Mouse (Mus musculus) gastrocnemius, adult 18-20 months (tissue): ENCODE results near the gene Clint1. TPM values are rescaled to one million over a fixed set of nuclear protein-coding genes. Genes with fewer than 3 reads are reported as not detected.

Experiments used
- DNase-seq: peaks from one replicate; pipeline ENCODE4 v3.0.0; 2021; ENCODE audit warnings: low spot score
- long read RNA-seq, 2 experiments: library from polyadenylated mRNA; stranded (forward); transcript quantifications; one replicate each; pipeline ENCODE4 v2.0.0; 2021
- total RNA-seq, 2 experiments: library from RNA; stranded (reverse); gene quantifications; 2 replicates each; pipeline ENCODE4 v1.2.3; 2021

Clint1 gene
- total RNA-seq = 10 to 100 TPM; 42.4 to 45.3 TPM
- long read RNA-seq, experiment 1, transcript Clint1-201 (12 exons, 3,311 nt) = major isoform, 84 of 158 reads
- long read RNA-seq, experiment 1, transcript Clint1-202 (12 exons, 3,365 nt) = minor isoform, 54 of 158 reads
- long read RNA-seq, experiment 1, partial matches to known transcripts = 11 of 158 reads
- long read RNA-seq, experiment 1, other reads (novel, unspliced or antisense) = 9 of 158 reads
- long read RNA-seq, experiment 2, transcript Clint1-202 (12 exons, 3,365 nt) = minor isoform, 44 of 155 reads
- long read RNA-seq, experiment 2, transcript Clint1-201 (12 exons, 3,311 nt) = major isoform, 88 of 155 reads
- long read RNA-seq, experiment 2, partial matches to known transcripts = 10 of 155 reads
- long read RNA-seq, experiment 2, other reads (novel, unspliced or antisense) = 13 of 155 reads

DNA sequence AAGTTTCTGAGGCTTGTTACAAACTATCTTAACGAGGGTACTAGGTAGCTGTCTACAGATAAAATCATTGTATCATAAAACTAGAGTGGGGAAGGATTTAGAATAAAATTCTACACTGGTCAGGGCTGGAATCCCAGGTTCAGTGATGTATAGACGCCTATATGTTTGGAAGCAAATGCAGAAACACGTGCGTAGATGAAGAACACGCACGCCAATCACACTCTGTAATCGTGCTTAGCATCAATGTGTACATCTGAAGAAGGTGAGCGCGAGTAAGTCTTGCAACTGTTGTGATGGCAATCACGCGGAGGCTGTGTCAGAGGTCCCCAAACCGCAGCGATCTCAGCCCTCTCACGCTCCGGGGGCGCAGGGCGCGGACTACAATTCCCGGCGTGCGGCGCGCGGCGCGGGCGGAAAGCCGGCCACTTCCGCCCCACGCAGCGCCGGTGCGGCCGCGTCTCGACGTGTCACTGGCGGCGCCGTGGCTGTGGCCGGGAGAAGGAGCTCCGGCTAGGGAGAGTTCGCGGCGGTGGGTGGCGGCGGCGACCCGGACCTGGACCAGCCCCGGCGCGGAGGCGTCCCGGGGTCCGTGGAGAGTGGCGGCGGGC is at the start of gene Clint1:
Gene Clint1 (plus strand): TSS at position 536 of the 608 bp plus-strand sequence.
- peak; percentile 78 for DNase-seq

DNA sequence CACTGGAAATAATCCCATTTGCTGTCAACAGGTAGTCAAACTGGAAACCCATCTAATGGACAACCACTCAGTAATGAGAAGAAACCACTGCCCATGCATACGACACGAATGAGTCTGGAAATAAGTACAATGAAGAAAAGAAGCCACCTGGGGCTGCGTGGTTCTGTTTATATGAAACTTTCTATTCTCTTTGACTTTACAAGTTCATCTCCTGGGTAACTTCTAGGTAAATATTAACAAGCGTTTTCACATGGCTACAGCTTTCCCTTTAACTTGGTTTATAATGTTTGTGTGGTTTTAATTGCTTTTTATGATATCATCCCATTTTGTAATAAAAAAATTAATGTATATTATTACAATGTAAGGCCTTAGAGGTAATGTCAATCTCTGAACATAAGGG is 47.8 kb upstream of the Clint1 start:
- no peak for DNase-seq

DNA sequence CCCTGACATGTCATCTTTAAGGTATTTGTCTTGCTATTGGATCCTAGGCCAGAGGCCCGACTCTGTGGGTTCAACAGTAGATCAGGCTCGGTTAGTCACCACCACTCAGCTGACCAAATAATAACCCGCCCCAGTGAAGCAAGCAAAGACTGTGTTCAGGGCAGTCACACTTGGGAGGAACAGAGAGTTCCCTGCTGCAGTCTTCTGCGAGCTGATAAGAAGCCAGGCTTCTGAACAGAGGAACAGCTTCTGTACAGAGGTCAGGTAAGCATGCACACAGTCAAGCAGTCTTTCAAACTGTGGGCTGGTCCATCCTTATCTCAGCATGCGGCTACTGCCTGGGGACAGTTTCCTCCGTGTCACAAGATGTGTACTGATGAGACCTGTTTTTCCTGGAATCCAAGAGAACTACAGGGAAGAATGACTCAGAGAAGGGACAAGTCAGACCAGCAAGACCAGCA is 46.5 kb upstream of the Clint1 start:
- DNase-seq = peak; percentile 21

DNA sequence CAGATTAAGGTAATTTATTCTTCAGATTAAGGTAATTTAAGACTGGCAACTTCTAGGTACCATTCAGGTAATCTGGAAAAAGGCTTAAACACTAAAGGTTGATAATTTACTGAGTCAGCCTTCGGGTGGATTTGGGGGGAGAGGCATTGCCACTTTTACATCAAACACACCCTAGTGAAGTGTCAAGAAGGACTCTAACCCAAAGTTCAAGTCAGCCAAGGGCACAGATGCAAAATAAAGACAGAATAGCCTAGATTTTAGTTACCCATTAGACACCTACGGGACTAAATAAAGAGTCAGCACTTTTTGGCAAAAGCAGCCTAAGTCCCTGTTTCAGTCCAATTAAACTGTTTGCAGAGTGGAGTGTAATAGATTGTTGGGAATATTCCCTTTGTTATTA is 46.0 kb upstream of the Clint1 start:
- DNase-seq = no peak

DNA sequence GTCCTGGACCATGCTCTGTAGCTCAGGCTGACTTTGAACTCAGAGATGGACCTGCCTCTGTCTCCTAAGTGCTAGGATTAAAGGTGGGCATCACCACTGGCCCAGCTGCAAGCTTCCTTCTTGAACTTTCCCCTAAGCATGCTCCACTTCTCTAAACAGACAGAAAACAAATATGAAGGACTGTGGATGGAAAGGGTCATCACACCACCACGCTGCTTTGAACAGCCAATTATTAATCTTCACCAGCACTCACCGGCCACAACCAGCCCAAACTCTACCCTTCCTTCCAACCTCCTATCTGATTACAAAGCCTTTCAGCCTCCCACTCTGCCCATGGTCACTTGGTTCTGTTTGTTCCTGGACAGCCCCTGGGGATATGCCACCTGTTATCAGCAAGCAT is 45.6 kb upstream of the Clint1 start:
- DNase-seq = no peak

DNA sequence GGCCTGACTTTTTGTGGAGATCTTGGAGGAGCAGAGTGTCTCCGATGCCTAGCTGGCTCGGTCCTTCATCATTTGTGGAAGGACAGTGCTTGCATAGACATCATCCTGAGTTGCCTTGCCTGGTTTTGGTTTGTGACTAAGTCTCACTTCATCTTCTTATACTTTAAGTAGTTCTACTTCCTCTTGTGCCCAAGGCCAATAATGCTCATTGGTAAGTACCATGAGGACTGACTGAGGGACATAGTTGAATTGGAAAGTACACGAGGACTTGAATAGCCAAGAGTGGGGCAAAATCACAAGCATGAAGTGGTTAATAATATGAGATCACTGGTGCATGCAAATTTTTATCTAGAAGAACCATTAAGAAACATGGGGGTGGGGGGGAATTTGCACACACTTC is 45.0 kb upstream of the Clint1 start:
- no peak for DNase-seq

DNA sequence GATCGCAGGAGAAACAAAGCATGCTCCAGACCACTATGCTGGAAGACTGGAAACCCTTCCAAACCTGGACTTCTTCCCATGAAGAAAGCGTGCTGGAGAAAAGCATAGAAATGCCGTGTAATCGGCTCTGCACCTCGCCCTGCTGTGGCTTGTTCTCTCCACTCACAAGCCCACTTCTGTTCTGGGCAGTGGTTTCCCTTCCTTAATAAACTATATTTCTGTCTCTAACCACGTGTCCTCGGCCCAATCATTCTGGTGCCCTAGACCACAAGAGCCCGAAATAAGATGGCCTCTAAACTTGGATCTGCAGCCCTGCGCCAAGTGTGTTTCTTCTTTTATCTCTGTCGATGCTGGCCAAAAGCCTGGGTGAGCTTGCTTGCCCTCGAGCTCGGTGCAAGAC is 44.0 kb upstream of the Clint1 start:
- peak; percentile 15 for DNase-seq

DNA sequence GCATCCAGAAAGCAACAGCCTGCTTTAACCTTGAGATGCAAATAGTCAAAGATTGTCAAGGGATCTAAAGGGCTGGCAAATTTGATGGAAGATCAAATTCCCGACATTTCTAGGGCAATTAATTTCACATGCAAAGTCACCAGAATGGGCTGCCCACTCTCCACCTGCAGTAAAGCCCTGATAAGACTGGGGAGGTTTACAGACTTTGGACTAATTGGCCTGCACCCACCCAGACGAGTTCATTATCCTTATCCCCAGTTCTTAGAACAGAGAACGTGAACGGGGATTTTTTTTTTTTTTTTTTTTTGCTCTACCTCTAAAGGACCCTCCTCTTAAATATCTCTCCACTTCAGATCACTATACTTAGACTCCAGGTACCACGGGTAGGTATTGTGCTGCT is 42.4 kb upstream of the Clint1 start:
- DNase-seq = no peak

DNA sequence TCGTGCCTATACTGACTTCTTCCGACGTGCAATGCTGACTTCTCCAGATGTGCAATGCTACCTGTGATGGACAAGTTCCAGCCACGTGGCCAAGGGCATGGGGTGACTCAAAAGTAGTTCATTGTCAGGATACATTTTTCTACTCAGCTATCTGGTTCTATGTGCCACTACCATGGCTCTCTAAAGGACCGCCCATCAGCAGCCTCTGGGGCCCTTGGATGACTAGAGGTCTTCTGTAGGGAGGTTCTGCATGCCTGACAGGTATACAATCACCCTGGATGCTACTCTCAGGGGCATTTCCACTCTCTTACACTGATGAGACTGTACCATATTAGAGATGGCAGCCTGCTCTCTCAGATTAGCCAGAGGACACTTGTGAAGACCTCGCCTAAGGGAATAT is 41.8 kb upstream of the Clint1 start:
- no peak for DNase-seq

DNA sequence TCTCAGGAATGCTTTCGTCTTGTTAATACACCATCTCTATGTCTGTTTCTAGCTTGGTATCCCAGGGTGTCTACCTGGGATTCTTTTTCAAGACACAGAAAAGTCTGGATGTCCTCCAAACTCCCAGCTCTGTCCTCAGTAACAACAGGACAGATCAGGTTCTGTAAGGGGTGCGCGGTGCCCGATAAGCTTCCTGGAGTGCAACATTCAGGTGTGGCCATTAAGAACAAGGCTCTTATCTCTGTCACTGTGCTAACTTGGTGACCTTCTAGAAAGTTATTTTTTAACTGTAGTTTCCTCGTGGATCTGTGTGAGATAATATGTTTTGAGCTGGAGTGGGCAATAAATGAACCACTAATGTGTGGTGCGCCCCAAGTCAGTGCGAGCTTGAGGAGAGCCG is 41.0 kb upstream of the Clint1 start:
- no peak for DNase-seq

DNA sequence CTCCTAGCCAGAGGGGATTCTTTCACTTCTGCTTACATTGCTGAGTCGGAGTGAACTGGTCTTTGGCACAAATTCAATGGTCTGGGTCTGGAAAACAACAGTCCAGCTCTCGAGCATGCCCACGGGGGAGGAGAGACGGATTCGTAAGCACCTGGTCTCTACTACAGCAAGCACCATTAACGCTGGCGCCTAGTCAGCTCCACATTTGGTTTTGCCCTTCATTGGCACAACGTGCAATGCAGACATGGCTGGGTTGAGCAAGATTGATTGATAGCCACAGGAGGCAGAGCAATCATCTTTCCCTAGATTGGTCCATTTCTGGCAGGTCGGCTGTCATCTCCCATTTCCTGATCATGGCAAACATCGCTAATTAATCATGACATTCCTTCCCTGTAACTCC is 36.2 kb upstream of the Clint1 start:
- DNase-seq = peak; percentile 11

DNA sequence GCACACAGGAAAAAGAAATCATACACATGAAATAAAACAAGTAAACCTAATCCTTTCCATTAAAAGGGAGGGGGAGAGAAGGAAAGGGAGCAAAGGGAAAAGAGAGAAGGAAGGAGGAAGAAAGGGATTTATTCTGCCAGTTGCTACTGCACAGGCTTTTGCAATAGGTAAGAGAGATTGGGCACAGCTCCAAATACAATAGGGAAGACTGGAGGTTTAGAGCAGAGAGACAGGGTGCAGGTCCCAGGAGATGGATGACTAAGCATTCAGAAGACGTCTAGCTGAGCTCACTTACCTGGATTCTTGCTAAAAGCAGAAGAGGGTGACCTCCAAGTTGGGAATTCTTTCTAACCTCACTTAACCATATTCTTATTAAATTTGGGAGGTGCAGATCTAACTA is 35.1 kb upstream of the Clint1 start:
- DNase-seq = no peak

DNA sequence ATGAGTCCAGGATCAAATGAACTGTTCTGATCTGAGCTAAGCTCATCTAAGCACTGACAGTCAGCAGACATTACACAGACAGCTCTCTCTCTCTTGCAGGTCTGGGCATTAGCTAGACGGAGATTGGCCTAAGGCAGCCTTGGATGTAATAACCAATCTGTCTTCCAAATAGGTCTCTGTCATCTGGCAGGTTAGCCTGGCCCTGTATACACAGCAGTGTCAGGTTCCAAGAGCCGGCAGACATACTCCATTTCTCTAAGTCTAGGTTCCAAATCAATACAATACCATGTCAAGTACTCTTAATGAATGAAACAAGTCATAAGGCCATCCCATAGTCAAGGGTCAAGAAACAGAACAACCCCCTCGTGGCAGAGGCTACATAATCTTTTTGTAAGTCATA is 33.9 kb upstream of the Clint1 start:
- peak; percentile 45 for DNase-seq

DNA sequence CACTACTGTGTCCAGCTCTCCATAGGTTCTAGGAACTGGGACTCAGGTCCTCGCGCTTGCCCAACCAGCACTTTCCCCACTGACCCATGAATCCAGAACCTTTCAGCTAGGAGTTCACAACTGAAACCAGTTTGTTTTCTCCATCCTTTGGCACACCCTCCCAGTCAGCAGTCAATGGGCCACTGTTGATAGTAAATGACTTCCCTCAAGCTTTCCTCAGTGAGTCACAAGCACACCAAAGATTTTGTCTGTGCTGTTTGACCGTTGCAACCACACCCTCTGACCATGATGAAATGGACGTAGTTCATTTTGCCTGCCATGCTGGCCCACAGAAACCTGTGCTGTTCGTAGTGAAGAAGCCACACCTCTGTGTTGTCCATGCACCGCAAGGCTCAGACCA is 30.9 kb upstream of the Clint1 start:
- DNase-seq = no peak

DNA sequence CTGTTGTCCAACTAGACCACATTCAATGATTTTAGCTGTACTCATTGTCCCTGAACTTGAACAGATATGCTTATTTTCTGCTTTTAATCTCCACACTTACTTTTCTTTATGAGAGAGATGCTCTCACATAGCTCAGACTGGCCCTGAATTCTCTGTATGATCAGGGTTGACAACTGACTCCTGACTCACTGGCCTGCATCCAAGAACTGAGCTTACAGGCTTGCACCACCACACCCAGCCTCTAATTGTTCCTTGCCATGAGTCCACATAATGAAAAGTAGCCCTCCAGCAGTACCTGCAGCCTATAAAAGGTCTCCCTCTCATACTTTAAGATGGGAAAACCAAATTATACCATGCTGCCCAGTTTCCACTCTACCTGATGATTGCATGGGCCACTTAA is 21.7 kb upstream of the Clint1 start:
- DNase-seq = no peak

DNA sequence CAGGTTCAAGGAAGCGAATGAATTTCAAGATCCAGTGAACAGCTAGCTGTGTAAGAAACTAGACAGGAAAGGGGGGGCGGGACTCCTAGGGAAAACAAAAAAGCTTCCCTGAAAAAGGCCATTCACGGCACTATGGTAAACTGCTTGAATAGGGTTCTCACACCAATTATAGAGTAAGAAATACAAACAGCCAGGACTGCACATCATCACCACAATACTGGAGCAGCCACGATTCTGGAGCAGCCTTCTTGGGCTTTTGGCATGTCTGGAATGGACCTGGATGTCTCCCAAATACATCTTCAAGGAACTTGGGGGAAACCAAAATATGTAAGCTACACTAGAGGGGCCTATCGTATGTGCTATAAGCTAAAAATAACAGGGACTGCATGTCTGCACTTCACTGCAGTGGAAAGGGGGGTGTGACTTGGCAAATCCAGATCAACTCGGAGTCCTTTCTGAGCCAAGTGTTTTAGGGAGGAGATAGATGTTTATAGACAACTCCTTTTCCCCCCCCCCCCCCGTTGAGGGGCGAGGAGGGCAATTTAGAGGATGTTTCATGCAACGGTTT is 21.0 kb upstream of the Clint1 start:
- peak; percentile 48 for DNase-seq

DNA sequence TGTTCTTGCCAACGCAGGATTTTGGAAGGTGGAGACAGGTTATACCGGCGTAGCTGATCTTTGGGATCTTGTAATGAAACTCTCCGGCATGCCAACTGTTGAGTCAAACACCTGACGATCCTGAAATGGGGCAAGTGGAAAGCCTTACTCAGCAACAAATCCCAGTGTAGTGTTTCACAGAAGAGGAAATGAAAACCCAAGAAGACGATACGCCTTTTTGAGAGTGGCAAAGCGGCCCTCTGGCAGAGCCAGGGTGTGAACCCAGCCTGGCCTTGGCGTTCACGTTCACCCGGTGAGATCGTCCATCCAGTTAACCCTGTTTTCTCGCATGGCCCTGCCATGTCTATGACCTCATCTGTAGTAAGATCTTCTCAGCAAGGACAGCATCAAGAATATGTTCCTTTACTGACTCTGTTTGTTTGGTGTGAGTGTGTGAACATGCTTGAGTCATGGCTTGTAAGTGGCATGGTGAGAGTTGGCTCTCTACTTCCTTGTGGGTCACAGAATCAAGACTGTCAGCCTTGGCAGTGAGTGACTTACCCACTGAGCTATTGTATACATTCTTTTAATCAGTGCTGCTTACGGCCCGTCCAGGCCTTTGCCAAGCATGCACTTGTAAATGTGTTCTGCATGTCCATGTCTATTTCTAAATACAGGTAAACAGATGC is 20.2 kb upstream of the Clint1 start:
- DNase-seq = peak; percentile 57

DNA sequence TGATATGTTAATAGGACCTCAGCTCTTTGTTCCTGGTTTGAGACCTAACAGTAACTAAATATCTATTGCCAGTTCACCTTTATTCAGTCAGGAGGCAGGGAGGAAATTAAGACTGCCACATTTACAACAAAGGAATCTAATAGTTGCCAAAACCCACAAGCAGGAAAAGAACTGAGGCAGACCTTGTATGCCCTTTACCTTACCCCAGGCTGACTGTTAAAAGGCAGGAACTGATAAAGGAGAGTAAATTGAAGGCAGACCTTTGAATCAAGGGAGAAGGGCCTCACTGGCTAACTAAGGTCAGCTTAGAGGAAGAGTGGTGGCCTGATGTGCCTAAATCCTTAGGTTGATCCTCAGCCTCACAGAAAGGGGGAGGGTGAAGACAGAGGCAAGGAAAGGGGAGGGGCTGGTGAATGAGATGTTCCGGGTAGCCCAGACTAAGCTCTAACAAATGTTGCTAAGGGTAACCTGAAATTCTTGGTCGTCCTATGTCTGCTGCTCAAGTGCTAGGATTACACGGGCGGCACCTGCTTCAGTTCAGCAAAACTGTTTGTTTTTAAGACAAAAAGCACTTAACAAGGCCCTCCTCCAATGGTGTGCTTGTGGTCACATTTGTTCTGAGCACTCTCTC is 16.1 kb upstream of the Clint1 start:
- DNase-seq = no peak

DNA sequence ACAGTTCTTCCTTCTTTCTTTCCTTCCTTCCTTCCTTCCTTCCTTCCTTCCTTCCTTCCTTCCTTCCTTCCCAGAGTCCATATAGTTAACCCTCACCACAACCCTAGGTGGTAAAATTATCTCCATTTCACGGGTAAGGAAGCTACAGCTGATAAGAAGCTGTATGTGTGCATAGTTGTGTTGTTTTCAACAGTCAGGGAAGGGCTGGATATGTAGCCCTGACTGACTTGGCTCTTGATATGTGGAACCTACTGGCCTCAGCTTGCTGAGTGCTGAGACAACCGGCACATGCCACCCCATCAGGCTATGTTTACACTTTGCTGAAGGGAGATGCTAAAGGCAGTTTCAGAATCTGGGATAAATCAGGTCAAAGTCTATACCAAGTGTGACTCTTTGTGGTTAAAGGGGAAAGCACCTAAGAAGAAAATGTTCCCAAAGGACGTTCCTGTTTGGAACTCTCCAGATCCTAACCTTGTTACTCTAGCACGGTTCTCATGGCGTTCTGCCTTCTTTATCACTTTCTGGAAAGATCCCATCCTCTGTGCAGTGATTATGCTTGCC is 14.5 kb upstream of the Clint1 start:
- no peak for DNase-seq

DNA sequence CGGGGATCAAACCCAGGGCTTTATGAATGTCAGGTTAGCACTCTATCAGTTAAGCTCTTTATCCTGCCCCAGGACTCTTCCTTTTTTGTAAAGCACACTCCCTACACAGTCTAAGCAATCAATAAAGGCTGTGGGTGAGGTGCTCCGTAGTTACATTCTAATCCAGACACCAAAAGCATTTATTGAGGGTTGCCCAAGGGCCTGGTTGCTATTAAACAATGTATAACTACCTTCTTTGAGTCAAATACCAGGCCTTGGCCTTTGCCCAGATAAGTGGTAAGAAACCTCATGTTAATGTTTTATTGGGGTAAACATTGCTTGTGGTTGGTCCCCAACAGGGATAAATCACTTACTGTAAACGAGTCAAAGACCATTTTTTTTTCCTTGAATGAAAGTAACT is 13.4 kb upstream of the Clint1 start:
- DNase-seq = no peak

DNA sequence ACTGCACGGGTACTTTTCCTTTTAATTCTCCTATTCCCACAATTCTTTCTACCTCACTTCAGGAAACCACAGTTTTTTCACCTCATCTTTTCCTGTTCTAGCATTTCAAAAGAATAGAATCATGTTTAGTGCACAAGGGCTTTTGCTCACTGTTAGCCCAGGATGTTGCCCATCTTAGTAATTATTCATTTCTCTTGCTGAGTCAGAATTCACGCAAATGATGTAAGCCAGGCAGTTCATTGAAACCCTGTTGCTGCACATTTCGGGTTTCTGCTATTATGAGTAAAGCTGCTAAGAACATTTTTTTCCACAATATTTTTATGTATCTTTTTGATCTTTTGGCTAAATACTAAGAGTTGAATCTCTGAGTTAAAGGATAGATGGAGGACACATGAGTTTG is 11.5 kb upstream of the Clint1 start:
- DNase-seq = no peak

DNA sequence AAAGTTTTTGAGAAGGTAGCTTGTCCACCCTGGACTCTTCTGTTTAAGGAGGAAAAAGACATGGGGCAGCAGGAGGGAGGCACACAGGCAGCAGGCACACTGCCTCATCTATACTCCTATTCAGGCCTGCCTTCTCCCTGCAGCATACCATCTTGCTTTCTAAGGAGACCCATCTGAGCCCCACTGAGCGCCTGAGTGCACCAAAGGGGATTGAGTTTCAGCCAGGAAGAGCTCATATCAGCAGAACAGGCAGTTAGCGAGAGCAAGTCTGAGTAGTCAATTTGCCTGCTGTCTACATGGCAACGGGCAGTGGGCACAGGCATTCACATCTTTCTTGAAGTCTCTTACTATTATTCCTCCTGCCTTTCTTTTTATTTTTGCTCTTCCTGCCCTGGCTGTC is 5.8 kb upstream of the Clint1 start:
- no peak for DNase-seq
